Mouse (Mus musculus): ENCODE results near the gene Tmod2.
"Not testable (repeated sequence)": the region's sequence is repeated elsewhere in the genome, so short reads cannot be mapped to it uniquely, and the experiment has no call there.

Tmod2 gene

GRCm38 (mm10) chr9:75610571-75611493 lies at the start of gene Tmod2:
TSS of gene Tmod2 (minus strand) at chr9:75611325.
- no peak for DNase-seq (ENCODE audit: low read depth in 2 of 2, low spot score in 2 of 2)

GRCm38 (mm10) chr9:75660917-75661316 lies 49.8 kb upstream of the Tmod2 start:
- DNase-seq (ENCODE audit: low read depth in 2 of 2, low spot score in 2 of 2) = no peak

- not testable (repeated sequence) for DNase-seq (ENCODE audit: low read depth in 2 of 2, low spot score in 2 of 2)
Observed at GRCm38 (mm10) chr9:75656456-75656855, 45.3 kb upstream of the Tmod2 start.

GRCm38 (mm10) chr9:75653981-75654911 lies 43.1 kb upstream of the Tmod2 start:
- no peak for DNase-seq (ENCODE audit: low read depth in 2 of 2, low spot score in 2 of 2)

GRCm38 (mm10) chr9:75645405-75645804 lies 34.3 kb upstream of the Tmod2 start:
- no peak for DNase-seq (ENCODE audit: low read depth in 2 of 2, low spot score in 2 of 2)

GRCm38 (mm10) chr9:75634226-75634625 lies 23.1 kb upstream of the Tmod2 start:
- DNase-seq (ENCODE audit: low read depth in 2 of 2, low spot score in 2 of 2) = no peak

GRCm38 (mm10) chr9:75633603-75634002 lies 22.5 kb upstream of the Tmod2 start:
- no peak for DNase-seq (ENCODE audit: low read depth in 2 of 2, low spot score in 2 of 2)

- DNase-seq (ENCODE audit: low read depth in 2 of 2, low spot score in 2 of 2) = no peak
Observed at GRCm38 (mm10) chr9:75632902-75633301, 21.8 kb upstream of the Tmod2 start.

GRCm38 (mm10) chr9:75632111-75632510 lies 21.0 kb upstream of the Tmod2 start:
- no peak for DNase-seq (ENCODE audit: low read depth in 2 of 2, low spot score in 2 of 2)

- no peak for DNase-seq (ENCODE audit: low read depth in 2 of 2, low spot score in 2 of 2)
Observed at GRCm38 (mm10) chr9:75630823-75631454, 19.8 kb upstream of the Tmod2 start.

- no peak for DNase-seq (ENCODE audit: low read depth in 2 of 2, low spot score in 2 of 2)
Observed at GRCm38 (mm10) chr9:75626308-75626604, 15.1 kb upstream of the Tmod2 start.

GRCm38 (mm10) chr9:75625556-75626307 lies 14.6 kb upstream of the Tmod2 start, which contains the start of gene Lysmd2:
TSS of gene Lysmd2 (plus strand) at chr9:75625741.
- DNase-seq (ENCODE audit: low read depth in 2 of 2, low spot score in 2 of 2) = no peak

- DNase-seq (ENCODE audit: low read depth in 2 of 2, low spot score in 2 of 2) = no peak
Observed at GRCm38 (mm10) chr9:75624983-75625555, 13.9 kb upstream of the Tmod2 start.

GRCm38 (mm10) chr9:75621428-75621827 lies 10.3 kb upstream of the Tmod2 start:
- DNase-seq (ENCODE audit: low read depth in 2 of 2, low spot score in 2 of 2) = no peak

- DNase-seq (ENCODE audit: low read depth in 2 of 2, low spot score in 2 of 2) = not testable (repeated sequence)
Observed at GRCm38 (mm10) chr9:75619761-75620160, 8.6 kb upstream of the Tmod2 start.

GRCm38 (mm10) chr9:75618836-75619400 lies 7.8 kb upstream of the Tmod2 start:
- no peak for DNase-seq (ENCODE audit: low read depth in 2 of 2, low spot score in 2 of 2)

GRCm38 (mm10) chr9:75616560-75616959 lies 5.4 kb upstream of the Tmod2 start:
- DNase-seq (ENCODE audit: low read depth in 2 of 2, low spot score in 2 of 2) = no peak

GRCm38 (mm10) chr9:75609965-75610364 lies 1.2 kb downstream of the Tmod2 start:
- no peak for DNase-seq (ENCODE audit: low read depth in 2 of 2, low spot score in 2 of 2)

- DNase-seq (ENCODE audit: low read depth in 2 of 2, low spot score in 2 of 2) = no peak
Observed at GRCm38 (mm10) chr9:75609505-75609904, 1.6 kb downstream of the Tmod2 start.

GRCm38 (mm10) chr9:75607496-75607895 lies 3.6 kb downstream of the Tmod2 start:
- no peak for DNase-seq (ENCODE audit: low read depth in 2 of 2, low spot score in 2 of 2)

All from CD8-positive naive resting alpha-beta T cell, adult 2 months (primary cell).